Mouse (Mus musculus) cerebral cortex, adult 2 months (tissue): ENCODE results near the gene Hivep3.

Experiments
- WGBS: fragments of 180-500 bp; shearing (Covaris S2); methylation state at CpG from one replicate; pipeline ENCODE4 v1.1.7; 2018; 5-methylcytosine and 5-hydroxymethylcytosine counted together

Hivep3 gene

DNA sequence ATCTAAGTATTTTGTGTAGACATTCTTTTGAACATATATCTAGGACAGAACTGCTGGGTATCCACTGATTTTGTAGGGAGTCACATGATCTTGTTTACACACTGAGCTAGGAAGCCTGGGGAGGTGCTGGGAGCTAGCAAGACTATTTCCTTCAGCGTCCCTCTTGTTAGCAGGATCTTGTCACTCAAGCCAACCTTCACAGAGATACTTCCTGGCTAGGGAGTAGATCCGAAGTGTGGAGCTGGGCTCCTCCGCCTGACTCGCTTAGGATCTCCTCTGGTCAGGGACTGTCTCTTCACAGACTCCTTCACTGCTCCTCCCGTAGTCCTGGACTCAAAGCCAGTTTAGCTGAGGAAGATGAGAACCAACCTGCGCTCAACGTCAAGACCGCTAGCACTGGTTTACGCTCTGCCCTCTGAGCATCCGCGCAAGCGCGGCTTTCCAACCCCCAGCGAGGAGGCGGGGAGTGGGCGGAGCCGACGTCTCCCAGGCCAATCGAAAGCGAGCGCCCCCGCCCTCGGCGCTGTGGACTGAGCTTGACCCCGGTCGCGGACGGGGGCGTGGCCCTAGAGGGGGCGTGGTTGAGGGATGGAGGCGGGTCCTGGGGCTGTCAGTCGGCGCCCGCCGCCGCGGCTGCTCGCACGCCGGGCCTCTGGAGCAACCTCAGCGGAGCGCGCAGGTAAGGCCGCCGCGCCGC is at the start of gene Hivep3:
TSS of gene Hivep3 (plus strand) at position 601 of the 697 bp plus-strand sequence.
- WGBS, result under 1% methylated on average over 47 of the region's 47 CpGs

GRCm38 (mm10) chr4:119685746-119686145 is 47.8 kb upstream of the Hivep3 start:
- WGBS, result 91% methylated on average over 2 of the region's 2 CpGs

- WGBS, result 67% methylated on average over 2 of the region's 2 CpGs
Measured at GRCm38 (mm10) chr4:119698339-119698738, 35.2 kb upstream of the Hivep3 start.

DNA sequence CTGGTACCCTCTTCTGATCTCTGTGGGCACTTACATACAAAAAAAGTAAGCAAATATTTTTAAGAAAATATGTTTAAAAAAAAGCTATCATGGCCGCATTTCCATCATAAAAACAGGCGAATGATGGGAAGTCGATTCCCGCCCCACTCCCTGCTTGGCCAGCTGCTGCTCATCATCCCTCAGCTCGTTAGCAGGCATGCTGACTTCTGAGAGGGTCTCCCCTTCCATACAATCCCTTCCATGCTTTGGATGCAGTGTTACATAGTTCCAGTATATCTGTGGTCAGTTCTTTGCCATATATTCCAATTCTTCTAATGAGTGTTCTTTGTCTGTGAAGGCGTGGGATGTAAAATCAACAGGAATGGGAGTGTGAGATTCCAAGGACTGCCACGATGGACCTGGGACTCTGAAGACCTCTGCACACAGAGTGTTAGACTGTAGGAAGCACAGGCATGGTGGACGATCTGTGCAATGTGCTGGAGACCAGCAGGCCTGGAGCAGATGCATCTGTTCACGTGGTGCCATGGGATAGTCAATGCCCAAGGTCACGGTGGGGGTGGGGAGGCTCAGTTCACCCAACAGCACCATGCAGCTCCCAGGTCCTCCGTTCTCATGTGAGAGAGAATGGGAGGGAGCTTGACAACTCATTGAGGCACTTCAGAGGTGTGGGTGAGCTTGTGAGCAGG is 32.2 kb upstream of the Hivep3 start:
- WGBS, result 90% methylated on average over 11 of the region's 11 CpGs

- WGBS, result 88% methylated on average over 8 of the region's 8 CpGs
Measured at GRCm38 (mm10) chr4:119703965-119704364, 29.6 kb upstream of the Hivep3 start.

GRCm38 (mm10) chr4:119707326-119707725 is 26.3 kb upstream of the Hivep3 start:
- WGBS, result 79% methylated on average over 5 of the region's 5 CpGs

- 57% methylated on average over 3 of the region's 3 CpGs for WGBS
Measured at GRCm38 (mm10) chr4:119707751-119708150, 25.8 kb upstream of the Hivep3 start.

- 63% methylated on average over 4 of the region's 4 CpGs for WGBS
Measured at GRCm38 (mm10) chr4:119710208-119710607, 23.4 kb upstream of the Hivep3 start.

GRCm38 (mm10) chr4:119717443-119717842 is 16.1 kb upstream of the Hivep3 start:
- 74% methylated on average over 11 of the region's 11 CpGs for WGBS

- WGBS, result 59% methylated on average over 3 of the region's 3 CpGs
Measured at GRCm38 (mm10) chr4:119721531-119721930, 12.1 kb upstream of the Hivep3 start.

DNA sequence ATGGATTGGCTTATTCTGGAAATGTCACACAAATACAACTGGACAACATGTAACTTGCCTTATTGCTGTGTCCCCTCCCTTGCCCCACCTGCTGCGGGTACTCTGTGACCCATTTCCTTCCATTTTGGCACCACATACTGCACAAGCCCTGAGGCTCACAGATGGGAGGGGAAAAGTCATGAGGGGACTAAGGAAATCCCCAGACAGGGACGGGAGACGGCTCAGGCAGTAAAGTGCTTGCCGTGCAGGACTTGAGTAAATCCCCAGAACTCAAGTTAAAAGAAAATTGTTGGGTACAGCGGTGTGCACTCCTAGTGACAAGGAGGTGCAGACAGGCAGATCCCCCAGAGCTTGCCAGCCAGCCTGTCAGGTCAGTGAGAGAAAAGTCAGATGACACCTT is 7.5 kb upstream of the Hivep3 start:
- 70% methylated on average over 5 of the region's 5 CpGs for WGBS

DNA sequence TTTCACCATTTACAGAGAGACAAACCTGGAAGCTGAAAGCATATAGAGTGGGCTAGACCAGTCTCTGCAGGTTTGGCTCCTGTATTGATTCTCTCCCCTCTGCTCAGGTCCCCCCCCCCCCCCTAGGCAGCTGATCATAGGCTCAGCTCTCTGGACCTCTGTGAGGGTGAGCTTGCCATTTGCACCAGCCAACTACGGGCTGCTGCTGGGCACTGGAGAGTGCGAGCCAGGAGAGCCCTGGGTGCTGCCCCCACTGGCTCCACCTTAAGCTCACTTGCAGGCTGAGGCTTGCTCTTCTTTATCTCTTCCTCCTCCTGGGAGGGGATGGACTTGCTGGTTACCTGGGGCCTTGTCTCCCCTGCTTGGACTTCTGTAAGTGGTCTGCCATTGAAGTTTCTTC is 5.7 kb upstream of the Hivep3 start:
- 81% methylated on average over 2 of the region's 2 CpGs for WGBS

GRCm38 (mm10) chr4:119733942-119734341 is 358 bp downstream of the Hivep3 start:
- WGBS, result under 1% methylated on average over 44 of the region's 44 CpGs

GRCm38 (mm10) chr4:119734352-119734751 is 768 bp downstream of the Hivep3 start:
- 13% methylated on average over 4 of the region's 4 CpGs for WGBS

DNA sequence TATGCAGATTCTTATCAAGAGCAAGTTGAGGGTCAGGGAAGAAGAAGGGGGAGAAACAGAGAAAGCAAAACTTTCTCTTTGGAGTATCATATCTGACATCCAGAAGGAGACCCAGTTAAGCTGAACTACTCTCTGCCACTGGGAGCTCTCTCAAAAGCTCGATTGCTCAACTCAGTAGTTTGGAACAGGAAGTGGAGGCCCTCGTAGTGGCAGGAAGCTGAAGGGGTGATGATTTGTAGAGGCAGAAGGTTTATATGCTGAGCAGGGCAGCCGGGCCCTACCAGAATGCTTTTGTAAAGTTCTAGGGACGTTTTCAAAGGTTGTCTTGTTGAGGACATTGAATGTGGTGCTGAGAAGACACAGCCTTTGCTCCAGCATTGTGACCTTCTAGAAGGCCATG is 5.1 kb downstream of the Hivep3 start:
- WGBS, result 50% methylated on average over 4 of the region's 4 CpGs

- WGBS, result 48% methylated on average over 9 of the region's 9 CpGs
Measured at GRCm38 (mm10) chr4:119739301-119740062, 5.9 kb downstream of the Hivep3 start.

DNA sequence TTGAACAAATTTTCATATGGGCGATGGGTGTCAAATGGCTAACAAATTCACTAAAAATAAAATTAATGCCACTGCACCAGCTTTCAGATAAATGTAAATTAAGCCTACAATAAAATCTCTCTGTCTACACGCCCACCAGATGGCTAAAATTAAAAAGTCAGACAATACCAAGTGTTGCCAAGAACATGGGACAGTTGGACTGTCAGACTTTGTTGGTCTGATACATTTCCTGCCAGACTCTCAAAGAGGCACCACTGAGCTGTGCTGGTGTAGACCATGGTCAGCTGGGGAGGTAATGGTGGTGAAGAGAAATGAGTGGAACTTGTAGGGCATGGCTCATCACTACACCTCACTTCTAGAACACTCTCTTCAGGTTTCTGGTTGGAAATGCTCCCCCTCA is 14.8 kb downstream of the Hivep3 start:
- WGBS, result 58% methylated on average over 2 of the region's 2 CpGs

- 64% methylated on average over 4 of the region's 4 CpGs for WGBS
Measured at GRCm38 (mm10) chr4:119750157-119750556, 16.6 kb downstream of the Hivep3 start.

DNA sequence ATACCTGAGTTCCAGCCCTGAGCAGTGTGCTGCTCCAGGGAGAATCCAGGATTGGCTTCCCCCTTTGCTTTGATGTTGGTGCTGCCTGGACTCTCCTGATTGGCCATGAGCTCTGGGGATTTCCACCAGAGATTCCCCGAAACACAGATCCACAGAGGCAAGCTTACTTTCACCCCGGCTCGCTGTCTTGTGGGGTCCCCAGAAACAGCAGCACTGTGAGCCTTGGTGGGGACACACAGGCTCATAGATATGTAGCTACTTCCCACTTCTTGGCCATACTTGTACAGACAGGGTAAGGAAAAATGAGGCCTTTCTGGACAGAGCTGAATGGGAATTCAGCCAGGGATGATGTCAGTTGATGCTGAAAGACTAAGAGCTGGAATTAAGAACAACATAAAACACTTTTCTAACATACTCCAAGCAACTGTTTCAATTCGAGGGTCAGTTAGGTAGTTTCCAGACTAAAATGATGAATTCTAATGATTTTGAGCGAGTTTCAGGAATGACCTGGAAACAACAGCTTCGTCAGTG is 17.2 kb downstream of the Hivep3 start:
- 88% methylated on average over 6 of the region's 6 CpGs for WGBS

GRCm38 (mm10) chr4:119751408-119752006 is 17.9 kb downstream of the Hivep3 start:
- 68% methylated on average over 2 of the region's 2 CpGs for WGBS

- WGBS, result 56% methylated on average over 4 of the region's 4 CpGs
Measured at GRCm38 (mm10) chr4:119759574-119760233, 26.1 kb downstream of the Hivep3 start.
